Mouse (Mus musculus) effector memory CD4-positive, alpha-beta T cell, adult 5 months (primary cell): ENCODE results near the gene Sfi1. TPM values are rescaled to one million over a fixed set of nuclear protein-coding genes. Genes with fewer than 3 reads are reported as not detected.

Experiments used
- polyA plus RNA-seq: library from polyadenylated mRNA; unstranded; fragments of 100-300 nt; shearing (Covaris generic); gene quantifications from one replicate; pipeline ENCODE4 v1.2.1, GENCODE M21; 2017

Gene Sfi1
- 34.7 TPM for polyA plus RNA-seq

DNA sequence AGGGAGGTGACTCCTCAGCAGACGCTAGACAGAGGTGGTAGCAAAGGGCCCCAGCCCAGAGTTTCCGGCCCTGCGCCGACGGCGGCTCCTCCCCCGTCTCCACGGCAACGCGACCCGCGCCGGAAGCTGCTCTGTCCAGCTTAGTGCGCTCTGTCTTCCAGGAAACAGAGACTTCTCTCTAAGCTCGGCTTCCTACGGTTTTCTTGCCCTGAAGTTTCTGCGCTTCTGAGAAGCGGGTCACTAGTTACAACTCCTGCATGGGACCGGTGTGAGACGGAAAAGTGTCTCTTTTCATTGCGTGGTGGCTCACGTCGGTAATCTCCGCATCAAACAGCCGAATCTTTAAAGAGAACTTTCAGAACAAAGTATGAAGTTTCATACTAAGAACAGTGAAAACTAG, at the start of gene Sfi1:
TSS of gene Sfi1 (minus strand) at position 101 of the 400 bp plus-strand sequence.

DNA sequence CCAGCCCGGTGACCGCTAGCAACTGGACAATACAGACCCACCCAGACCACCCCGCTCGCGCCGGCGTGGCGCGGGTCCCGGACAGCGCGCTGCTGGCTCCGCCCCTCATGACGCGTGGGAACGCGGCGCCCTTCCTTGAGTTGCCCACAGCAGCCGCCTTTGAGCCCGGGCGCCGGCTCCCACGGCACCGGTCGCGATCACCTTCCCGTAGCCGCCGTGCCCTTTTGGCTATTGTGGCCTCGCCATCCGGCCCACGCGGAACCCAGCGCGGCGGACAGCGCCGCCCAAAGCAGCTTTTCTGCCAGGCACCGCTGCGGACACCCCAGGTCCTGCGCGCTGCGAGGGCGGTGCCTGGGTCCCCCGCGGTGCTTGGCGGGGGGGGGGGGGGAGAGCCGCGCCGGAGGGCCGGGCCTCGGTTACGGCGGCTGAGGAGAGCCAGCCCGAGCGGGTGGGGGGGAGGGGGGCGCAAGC, 9.0 kb upstream of the Sfi1 start, which contains the start of gene Eif4enif1:
TSS of gene Eif4enif1 (plus strand) at position 162 of the 471 bp plus-strand sequence.

Other genes with a start within 250 kb of the Sfi1 start
- gene Eif4enif1, start 8.9 kb upstream of the Sfi1 start, polyA plus RNA-seq, result 31.9 TPM
- gene Drg1, start 73.0 kb upstream of the Sfi1 start, polyA plus RNA-seq, result 89.7 TPM
- gene Patz1, start 95.4 kb upstream of the Sfi1 start, polyA plus RNA-seq, result 25.2 TPM
- gene Pik3ip1, start 136.9 kb upstream of the Sfi1 start, polyA plus RNA-seq, result 78.9 TPM
- gene Limk2, start 215.7 kb upstream of the Sfi1 start, polyA plus RNA-seq, result 51.5 TPM